Mouse (Mus musculus) stomach, embryonic 16.5 days (tissue): ENCODE data around the gene Dmtf1. TPM values are rescaled to one million over a fixed set of nuclear protein-coding genes. Genes with fewer than 3 reads are reported as not detected.
A peak's percentile ranks its signal among the peaks of the same experiment; 100 is the strongest.

Source experiments
- ATAC-seq: fragments of 200-750 bp; cut with Nextera tagmentation; 2 replicates; pipeline ENCODE4 v1.8.0; 2017; ENCODE audit warnings: moderate number of reproducible peaks, moderate TSS enrichment; ENCODE audit not compliant: insufficient read depth, low FRiP score
- H3K27ac ChIP-seq: fragments of 300-500 bp; sonication (generic); 2 replicates; pipeline ENCODE4 v1.5.1; 2014; ENCODE audit warnings: low read length
- H3K27me3 ChIP-seq: fragments of 300-500 bp; sonication (generic); 2 replicates; pipeline ENCODE4 v1.6.1; 2014; ENCODE audit warnings: low read length, control low read depth, mixed read lengths; ENCODE audit not compliant: control insufficient read depth, insufficient read depth
- H3K36me3 ChIP-seq: fragments of 300-500 bp; sonication (generic); 2 replicates; pipeline ENCODE4 v1.6.1; 2014; ENCODE audit warnings: low read length; ENCODE audit not compliant: control insufficient read depth, insufficient read depth
- H3K4me1 ChIP-seq: fragments of 300-500 bp; sonication (generic); 2 replicates; pipeline ENCODE4 v1.6.1; 2014; ENCODE audit warnings: low read length, control low read depth, mixed read lengths; ENCODE audit not compliant: control insufficient read depth, insufficient read depth
- H3K4me2 ChIP-seq: fragments of 300-500 bp; sonication (generic); 2 replicates; pipeline ENCODE4 v1.6.1; 2014; ENCODE audit warnings: low read depth, low read length, mixed read lengths
- H3K4me3 ChIP-seq: fragments of 300-500 bp; sonication (generic); replicated peaks from 2 replicates; pipeline ENCODE4 v1.5.1; 2014; ENCODE audit warnings: mild to moderate bottlenecking, low read length
- H3K9ac ChIP-seq: fragments of 300-500 bp; sonication (generic); 2 replicates; pipeline ENCODE4 v1.6.1; 2014; ENCODE audit warnings: low read length
- H3K9me3 ChIP-seq: fragments of 300-500 bp; sonication (generic); replicated peaks from 2 replicates; pipeline ENCODE4 v1.6.1; 2016; ENCODE audit warnings: low read length, control low read depth; ENCODE audit not compliant: control insufficient read depth
- WGBS: fragments of 180-500 bp; shearing (Covaris S2); extraction: QIAGEN DNeasy Blood & Tissue Kit; methylation state at CpG from one replicate; pipeline ENCODE4 v1.1.7; 2014; 5-methylcytosine and 5-hydroxymethylcytosine counted together
- polyA plus RNA-seq: library from polyadenylated mRNA; unstranded; fragments of >200 nt; fragmentation: Nextera tagmentation; extraction: Ambion mirVana; gene quantifications from 2 replicates; pipeline ENCODE4 v1.2.1, GENCODE M21; 2015

Gene Dmtf1
- polyA plus RNA-seq, 1 experiment from 2014 or later = 41.7 TPM

GRCm38 (mm10) chr5:9114162-9114561, 47.4 kb downstream of the Dmtf1 start:
- H3K36me3 ChIP-seq = peaks cover 2% of the 10 kb centered on the region; the same call in 1 of the 2 replicates
- no peaks in the 10 kb centered on the region for H3K27me3 ChIP-seq
- 44% methylated on average over 6 of the region's 6 CpGs for WGBS
- no peak for ATAC-seq
- no peak overlapping the region for H3K4me3 ChIP-seq
- no peaks in the 10 kb centered on the region for H3K4me1 ChIP-seq
- H3K27ac ChIP-seq = no peak overlapping the region
- H3K4me2 ChIP-seq = no peak overlapping the region
- no peak overlapping the region for H3K9ac ChIP-seq
- no peaks in the 10 kb centered on the region for H3K9me3 ChIP-seq

DNA sequence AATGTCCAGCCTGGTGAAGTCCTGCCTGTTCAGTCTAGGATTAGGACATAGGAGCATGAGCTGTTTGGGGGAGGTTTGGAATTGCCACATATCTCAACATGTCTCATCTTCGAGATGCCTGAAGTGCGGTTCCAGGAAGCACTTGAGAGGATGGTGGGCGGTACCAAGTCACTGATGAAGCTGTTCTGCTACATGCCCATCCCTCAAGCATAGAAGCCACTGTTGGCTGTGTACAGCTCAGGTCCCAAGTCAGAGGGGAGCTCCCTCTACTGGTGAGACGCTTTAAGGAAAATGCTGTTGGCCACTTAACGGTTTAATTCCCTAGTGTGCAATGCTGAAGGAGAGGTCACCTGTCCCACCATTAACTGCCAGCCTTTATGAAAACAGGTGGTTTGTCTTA, 49.8 kb downstream of the Dmtf1 start:
- no peaks in the 10 kb centered on the region for H3K27me3 ChIP-seq
- no peak overlapping the region for H3K4me2 ChIP-seq
- no peaks in the 10 kb centered on the region for H3K9me3 ChIP-seq
- H3K27ac ChIP-seq = no peak overlapping the region
- H3K4me3 ChIP-seq = no peak overlapping the region
- ATAC-seq = peak; percentile 57
- H3K9ac ChIP-seq = no peak overlapping the region
- H3K4me1 ChIP-seq = no peaks in the 10 kb centered on the region
- H3K36me3 ChIP-seq = no peaks in the 10 kb centered on the region
- 10% methylated on average over 5 of the region's 5 CpGs for WGBS

DNA sequence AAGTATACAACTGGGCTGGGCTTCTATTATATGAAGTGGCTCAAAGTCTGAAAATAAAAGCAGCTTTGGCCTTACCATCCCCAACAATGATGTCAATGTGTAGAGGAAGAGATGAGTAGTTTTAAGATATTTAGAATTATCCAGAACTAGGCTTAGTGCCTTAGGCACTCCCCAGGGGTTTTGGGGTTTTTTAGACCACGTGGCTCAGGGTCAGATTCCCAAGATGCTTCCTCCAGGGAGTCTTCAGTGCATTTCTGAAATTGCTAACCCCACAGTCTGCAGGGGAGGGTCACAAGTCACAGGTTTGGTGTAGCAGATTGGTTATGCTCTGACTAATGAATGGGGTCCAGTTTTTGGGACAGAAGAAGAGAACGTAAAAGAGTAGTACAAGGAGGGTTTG, 50.3 kb downstream of the Dmtf1 start:
- ATAC-seq = no peak
- Histone ChIP-seq H3K4me2 (no peak overlapping the region), H3K36me3 (no peaks in the 10 kb centered on the region), H3K27ac (no peak overlapping the region), H3K4me1 (no peaks in the 10 kb centered on the region), H3K27me3 (no peaks in the 10 kb centered on the region), H3K9me3 (no peaks in the 10 kb centered on the region), H3K9ac (no peak overlapping the region), H3K4me3 (no peak overlapping the region)
- 65% methylated on average over 2 of the region's 2 CpGs for WGBS

DNA sequence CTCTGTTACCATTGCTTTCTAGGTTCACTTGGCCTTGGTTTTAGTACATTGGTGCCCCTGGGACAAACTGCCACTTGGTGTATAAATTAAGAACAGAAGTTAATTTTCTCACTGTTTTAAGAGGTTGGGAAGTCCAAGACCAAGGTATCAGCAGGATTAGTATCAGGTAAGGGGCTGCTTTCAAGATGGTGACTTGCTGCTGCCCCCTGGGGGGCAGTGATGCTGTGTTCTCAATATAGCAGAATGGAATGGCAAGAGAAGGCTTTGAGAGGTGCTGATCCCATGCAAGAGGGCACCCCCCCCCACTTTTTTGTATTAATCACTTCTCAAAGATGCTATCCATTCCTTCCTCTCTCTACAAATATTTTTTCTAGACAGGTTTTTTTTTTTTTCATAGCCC, 52.0 kb downstream of the Dmtf1 start:
- Histone ChIP-seq H3K9ac (no peak overlapping the region), H3K27me3 (no peaks in the 10 kb centered on the region), H3K4me1 (no peaks in the 10 kb centered on the region), H3K4me2 (no peak overlapping the region), H3K9me3 (no peaks in the 10 kb centered on the region), H3K36me3 (no peaks in the 10 kb centered on the region), H3K27ac (no peak overlapping the region), H3K4me3 (no peak overlapping the region)
- ATAC-seq = no peak

DNA sequence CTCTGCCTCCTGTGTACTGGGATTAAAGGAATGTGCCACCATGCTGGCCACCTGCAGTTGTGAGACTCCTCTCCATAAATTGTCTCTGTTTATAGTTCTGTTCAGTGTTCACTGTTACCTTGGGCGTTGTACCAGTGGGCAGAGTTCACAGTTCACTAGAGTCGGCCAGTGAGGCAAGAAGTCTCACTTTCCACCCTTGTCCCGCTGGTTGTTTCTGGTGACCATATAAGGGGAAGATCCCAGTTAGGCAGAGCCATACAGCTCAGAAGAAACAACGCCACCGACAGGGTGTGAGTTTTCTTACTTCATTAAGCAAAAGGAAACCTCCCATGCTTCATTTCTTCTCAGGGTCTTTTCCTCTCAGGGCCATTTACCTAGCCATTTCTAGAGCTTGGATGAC, 53.1 kb downstream of the Dmtf1 start:
- Histone ChIP-seq H3K4me3 (no peak overlapping the region), H3K27me3 (no peaks in the 10 kb centered on the region), H3K27ac (no peak overlapping the region), H3K4me1 (no peaks in the 10 kb centered on the region), H3K9me3 (no peaks in the 10 kb centered on the region), H3K9ac (no peak overlapping the region), H3K4me2 (no peak overlapping the region), H3K36me3 (no peaks in the 10 kb centered on the region)
- ATAC-seq = peak; percentile 31; the same call in 1 of the 2 replicates
- 72% methylated on average over 5 of the region's 5 CpGs for WGBS

- ATAC-seq = no peak
- no peak overlapping the region for H3K27ac ChIP-seq
- no peaks in the 10 kb centered on the region for H3K27me3 ChIP-seq
- H3K9ac ChIP-seq = no peak overlapping the region
- no peaks in the 10 kb centered on the region for H3K36me3 ChIP-seq
- no peaks in the 10 kb centered on the region for H3K9me3 ChIP-seq
- no peaks in the 10 kb centered on the region for H3K4me1 ChIP-seq
- 71% methylated on average over 8 of the region's 8 CpGs for WGBS
- no peak overlapping the region for H3K4me2 ChIP-seq
- no peak overlapping the region for H3K4me3 ChIP-seq
Observed at GRCm38 (mm10) chr5:9107296-9108089, 54.1 kb downstream of the Dmtf1 start.

DNA sequence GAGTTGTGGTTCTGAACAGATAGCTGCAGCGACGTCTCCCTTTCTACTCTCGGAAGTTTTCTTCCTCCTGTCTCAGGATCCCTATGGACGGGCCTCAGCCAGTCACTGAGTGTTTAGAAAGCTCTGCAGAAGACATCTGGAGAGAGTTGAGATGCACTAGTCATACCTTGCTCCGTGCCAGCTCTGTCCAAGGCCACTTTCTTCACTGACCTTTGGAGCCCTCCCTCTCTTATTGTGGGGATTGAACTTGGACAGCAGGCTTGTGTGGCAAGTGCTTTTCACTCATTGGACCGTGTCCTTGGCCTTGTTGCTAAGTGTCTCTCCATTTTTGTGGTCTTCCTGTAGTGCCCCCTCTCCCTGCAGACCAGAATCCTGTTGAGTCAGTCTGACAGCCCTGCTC, 54.8 kb downstream of the Dmtf1 start:
- no peaks in the 10 kb centered on the region for H3K9me3 ChIP-seq
- H3K4me2 ChIP-seq = no peak overlapping the region
- H3K27me3 ChIP-seq = no peaks in the 10 kb centered on the region
- no peak for ATAC-seq
- no peak overlapping the region for H3K9ac ChIP-seq
- 77% methylated on average over 6 of the region's 6 CpGs for WGBS
- no peak overlapping the region for H3K27ac ChIP-seq
- H3K4me1 ChIP-seq = no peaks in the 10 kb centered on the region
- H3K4me3 ChIP-seq = no peak overlapping the region
- H3K36me3 ChIP-seq = no peaks in the 10 kb centered on the region

DNA sequence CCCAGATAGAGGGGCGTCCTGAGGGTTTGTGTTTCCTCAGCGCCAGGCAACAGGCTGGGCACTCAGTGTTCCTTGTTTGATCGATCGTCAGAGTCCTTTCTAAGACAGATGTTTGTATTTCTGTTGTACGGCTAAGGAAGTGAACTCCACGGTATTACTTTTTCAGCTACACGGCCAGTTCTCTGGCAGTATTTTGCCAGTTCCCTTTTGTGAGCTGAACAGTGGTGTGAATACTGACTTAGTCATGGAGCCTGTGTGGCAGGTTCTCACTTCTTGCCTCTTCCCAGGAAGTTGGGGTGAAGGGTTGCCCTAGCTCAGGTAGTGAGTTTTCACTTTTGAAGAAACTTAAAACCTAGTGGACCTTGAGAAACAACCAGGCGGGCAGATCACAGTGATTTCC, 57.6 kb downstream of the Dmtf1 start:
- Histone ChIP-seq H3K4me1 (0 out of 2 replicates have a peak, but pooled peaks cover 3% of the 10 kb centered on the region), H3K4me2 (no peak overlapping the region), H3K9me3 (no peaks in the 10 kb centered on the region), H3K9ac (no peak overlapping the region), H3K27me3 (no peaks in the 10 kb centered on the region), H3K27ac (no peak overlapping the region), H3K4me3 (no peak overlapping the region), H3K36me3 (no peaks in the 10 kb centered on the region)
- ATAC-seq = no peak
- WGBS = 69% methylated on average over 8 of the region's 8 CpGs

DNA sequence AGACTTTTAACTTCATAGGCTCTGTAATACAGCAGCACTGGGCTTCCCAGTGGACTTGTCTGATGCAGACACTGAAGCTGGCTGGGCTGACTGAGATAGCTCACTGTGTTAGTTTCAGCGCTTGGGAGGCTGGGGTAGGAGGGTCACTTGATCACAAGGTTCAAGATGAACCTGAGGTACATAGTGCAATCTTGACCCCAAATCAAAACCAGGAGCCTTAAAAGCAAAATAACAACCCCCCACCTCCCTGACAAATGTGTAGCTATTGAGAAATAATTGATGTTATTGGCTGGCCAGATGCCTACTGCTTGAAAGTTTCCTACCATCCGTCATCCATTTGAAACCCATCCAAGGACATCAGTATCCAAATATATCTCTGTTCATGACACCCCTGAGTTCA, 58.9 kb downstream of the Dmtf1 start:
- ATAC-seq = no peak
- Histone ChIP-seq H3K9me3 (no peaks in the 10 kb centered on the region), H3K27ac (no peak overlapping the region), H3K4me1 (0 out of 2 replicates have a peak, but pooled peaks cover 3% of the 10 kb centered on the region), H3K9ac (no peak overlapping the region), H3K27me3 (no peaks in the 10 kb centered on the region), H3K4me3 (no peak overlapping the region), H3K36me3 (no peaks in the 10 kb centered on the region), H3K4me2 (no peak overlapping the region)
- WGBS = 89% methylated on average over 2 of the region's 2 CpGs
